8 mouse cellular contexts compared by ENCODE assay signal in genomic region chr5:112548846-112549620, GRCm38 (mm10). TPM values are rescaled to one million over a fixed set of nuclear protein-coding genes. Genes with fewer than 3 reads are reported as not detected.
DNase-seq lines count a peak whose midpoint lies in the region; ATAC-seq and TF ChIP-seq lines count a peak whose summit lies in the region.

No protein-coding gene starts in this region.

- H3K27ac ChIP-seq in hindbrain, postnatal 0 days, result peak overlapping the region; percentile 68
- peak overlapping the region; percentile 72 for H3K27ac ChIP-seq in neural tube, embryonic 13.5 days (replicated peaks)

- ATAC-seq in hindbrain, postnatal 0 days, result no peak
- ATAC-seq in neural tube, embryonic 13.5 days (ENCODE audit: low read depth), result no peak
- no peak for ATAC-seq in CD4-positive, CD25-positive, alpha-beta regulatory T cell, adult 4 months

- WGBS in hindbrain, postnatal 0 days, result 12% methylated on average over 12 of the region's 12 CpGs
- 37% methylated on average over 12 of the region's 12 CpGs for WGBS in neural tube, embryonic 13.5 days

- H3K4me2 ChIP-seq in hindbrain, postnatal 0 days (ENCODE audit: low read depth, low read length), result peak overlapping the region; percentile 26; the same call in 1 of the 2 replicates
- no peak overlapping the region for H3K4me2 ChIP-seq in neural tube, embryonic 13.5 days

- no peaks in the 10 kb centered on the region for H3K36me3 ChIP-seq in hindbrain, postnatal 0 days (ENCODE audit: insufficient read depth, low read length)
- H3K36me3 ChIP-seq in neural tube, embryonic 13.5 days, result no peaks in the 10 kb centered on the region

- peaks cover 45% of the 10 kb centered on the region for H3K4me1 ChIP-seq in hindbrain, postnatal 0 days (ENCODE audit: insufficient read depth, low read length)
- H3K4me1 ChIP-seq in neural tube, embryonic 13.5 days (replicated peaks), result peaks cover 74% of the 10 kb centered on the region

- no peak overlapping the region for H3K4me3 ChIP-seq in hindbrain, postnatal 0 days (ENCODE audit: low read length)
- no peak overlapping the region for H3K4me3 ChIP-seq in neural tube, embryonic 13.5 days

- TF ChIP-seq CTCF in hindbrain, postnatal 0 days (IDR thresholded peaks at IDR 0.05; ENCODE audit: low read depth), result no peak

- H3K9me3 ChIP-seq in hindbrain, postnatal 0 days (ENCODE audit: low read length), result no peaks in the 10 kb centered on the region
- no peaks in the 10 kb centered on the region for H3K9me3 ChIP-seq in neural tube, embryonic 13.5 days

- no peaks in the 10 kb centered on the region for H3K27me3 ChIP-seq in hindbrain, postnatal 0 days (ENCODE audit: insufficient read depth, low read length)
- no peaks in the 10 kb centered on the region for H3K27me3 ChIP-seq in neural tube, embryonic 13.5 days

- DNase-seq in adrenal gland, adult (ENCODE audit: inconsistent age in 2 of 2, low spot score in 1 of 2), result peak; percentile 9 to 28
- DNase-seq in adrenal gland, postnatal 25 days, result no peak
- peak; percentile 24 for DNase-seq in ovary, postnatal 36 days (ENCODE audit: low spot score)
- no peak for DNase-seq in ovary, postnatal 14 days (ENCODE audit: low spot score)
- DNase-seq in hindbrain, postnatal 0 days (ENCODE audit: low spot score), result peak; percentile 76
- DNase-seq in layer of hippocampus, postnatal 36 days, result no peak

- H3K9ac ChIP-seq in hindbrain, postnatal 0 days (replicated peaks; ENCODE audit: low read length), result no peak overlapping the region
- H3K9ac ChIP-seq in neural tube, embryonic 13.5 days, result 0 out of 2 replicates have a peak overlapping the region, but pooled peaks have one; percentile 0

RNA-seq across cellular contexts. Expression of gene Sez6l, which starts 28.0 kb away (rescaled TPM):
- total RNA-seq in adrenal gland, postnatal 25 days (2021), result 4.3 and 4.6 TPM in 2 replicates
- 80.1 and 93.5 TPM in 2 replicates for total RNA-seq in hindbrain, postnatal 0 days (2014; rRNA removed)
- polyA plus RNA-seq in hindbrain, postnatal 0 days (2015; fragmentation: Nextera tagmentation; extraction: Ambion mirVana), result 39.5 and 43.5 TPM in 2 replicates
- polyA plus RNA-seq in neural tube, embryonic 13.5 days (2015; fragmentation: Nextera tagmentation; extraction: Ambion mirVana), result 21.8 and 24.8 TPM in 2 replicates
- not detected for polyA plus RNA-seq in CD4-positive, CD25-positive, alpha-beta regulatory T cell, adult 4 months (2017; shearing (Covaris generic))
- 100 to 1,000 TPM; 224 to 226 TPM for total RNA-seq in layer of hippocampus, postnatal 36 days (2021)

Comparison
In these comparisons a context has a peak if more than half of its experiments do, and no peak if none do; other contexts are left out.
1. DNase-seq: peak in adrenal gland, adult (2 of 2), ovary, postnatal 36 days (single experiment) and hindbrain, postnatal 0 days (single experiment); none in adrenal gland, postnatal 25 days (single experiment), ovary, postnatal 14 days (single experiment) and layer of hippocampus, postnatal 36 days (0 of 2).
2. RNA of gene Sez6l, which starts 28.0 kb away (total RNA-seq): 224 to 226 TPM in layer of hippocampus, postnatal 36 days and 80.1 to 93.5 TPM in hindbrain, postnatal 0 days; 4.3 to 4.6 TPM in adrenal gland, postnatal 25 days; every median in the first group is over 10 times any median in the second.